ENCODE assay signal across 8 mouse cellular contexts in the genomic region with DNA sequence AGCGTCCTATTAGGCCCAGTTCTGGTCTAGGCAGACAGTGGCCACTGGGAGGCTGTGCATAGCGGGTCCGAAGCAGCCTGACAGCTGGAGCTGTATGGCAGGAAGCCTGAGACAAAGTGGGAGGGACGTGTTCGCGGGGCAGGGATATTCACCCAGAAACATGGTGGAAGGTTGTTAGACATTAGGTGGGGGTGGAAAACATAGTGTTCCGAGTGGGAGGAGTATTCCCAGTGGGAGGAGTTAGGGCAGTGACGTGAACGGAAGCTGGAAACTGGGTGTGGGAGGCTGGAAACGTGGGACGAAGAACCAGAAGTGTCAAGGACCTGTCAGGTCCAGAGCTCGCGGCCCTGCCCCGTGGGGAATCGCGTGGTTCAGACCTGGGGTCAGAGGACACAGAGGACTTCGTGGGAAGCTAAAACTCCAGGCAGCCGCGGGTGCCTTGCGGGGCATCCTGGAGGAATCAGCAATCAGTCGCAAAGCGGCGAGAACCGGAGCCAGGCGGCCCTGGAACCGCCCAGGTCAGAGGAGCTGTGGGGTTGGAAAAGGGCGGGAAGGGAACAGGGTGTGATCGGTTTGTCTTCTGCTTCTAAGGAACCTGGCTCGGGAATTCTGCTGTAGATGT. TPM values are rescaled to one million over a fixed set of nuclear protein-coding genes. Genes with fewer than 3 reads are reported as not detected.
DNase-seq lines count a peak whose midpoint lies in the region; ATAC-seq and TF ChIP-seq lines count a peak whose summit lies in the region.

A gene (plus strand): TSS at position 281 of the 622 bp plus-strand sequence.

- no peaks in the 10 kb centered on the region for H3K36me3 ChIP-seq in hindbrain, postnatal 0 days (ENCODE audit: insufficient read depth, low read length)
- H3K36me3 ChIP-seq in macrophage (ENCODE audit: inconsistent target) = peaks cover 6% of the 10 kb centered on the region

- intact Hi-C loops in left cerebral cortex, adult 2 months (cut with DNase I) = loop anchor here (2.0 to 10.0 kb wide), 2 partner anchors 34 to 622 kb away; a partner anchor contains a TSS

- H3K79me2 ChIP-seq in macrophage (ENCODE audit: inconsistent target) = peaks cover 34% of the 10 kb centered on the region

- WGBS in hindbrain, postnatal 0 days = 3% methylated on average over 29 of the region's 29 CpGs
- 2% methylated on average over 29 of the region's 29 CpGs for WGBS in macrophage (ENCODE audit: missing documents)

- no peaks in the 10 kb centered on the region for H3K9me3 ChIP-seq in hindbrain, postnatal 0 days (ENCODE audit: low read length)

- peak within 1 kb of the TSS; percentile 94 for H3K27ac ChIP-seq in hindbrain, postnatal 0 days
- peak within 1 kb of the TSS; percentile 91 for H3K27ac ChIP-seq in left cerebral cortex, adult 2 months
- H3K27ac ChIP-seq in macrophage = peak within 1 kb of the TSS; percentile 63

- H3K4me2 ChIP-seq in hindbrain, postnatal 0 days (ENCODE audit: low read depth, low read length) = peak within 1 kb of the TSS; percentile 68

- peak; percentile 44; the same call in 1 of the 2 replicates for TF ChIP-seq CTCF in hindbrain, postnatal 0 days (IDR thresholded peaks at IDR 0.05; ENCODE audit: low read depth)
- TF ChIP-seq CTCF in left cerebral cortex, adult 2 months (IDR thresholded peaks at IDR 0.05) = no peak

- H3K9ac ChIP-seq in hindbrain, postnatal 0 days (replicated peaks; ENCODE audit: low read length) = peak within 1 kb of the TSS; percentile 73

- peak within 1 kb of the TSS; percentile 74 for H3K4me3 ChIP-seq in hindbrain, postnatal 0 days (ENCODE audit: low read length)
- peak within 1 kb of the TSS; percentile 86 for H3K4me3 ChIP-seq in left cerebral cortex, adult 2 months
- peak within 1 kb of the TSS; percentile 53 for H3K4me3 ChIP-seq in macrophage (ENCODE audit: inconsistent target)

- ATAC-seq in hindbrain, postnatal 0 days = peak; percentile 97

- peak; percentile 88 to 96 for DNase-seq in adrenal gland, adult (ENCODE audit: inconsistent age in 2 of 2, low spot score in 1 of 2)
- peak; percentile 89 for DNase-seq in embryo, embryonic 10 days (ENCODE audit: low spot score)
- DNase-seq in gastrocnemius, adult 8-10 months (ENCODE audit: low spot score in 2 of 2) = peak; percentile 58 to 67
- peak; percentile 94 for DNase-seq in hindbrain, postnatal 0 days (ENCODE audit: low spot score)
- peak; percentile 78 for DNase-seq in left cerebral cortex, adult 2 months (ENCODE audit: extremely low spot score in 1 of 2, low spot score in 2 of 2)
- peak; percentile 86 for DNase-seq in right cerebral cortex, adult 18-20 months
- DNase-seq in urinary bladder, adult 2 months (ENCODE audit: low spot score) = peak; percentile 45

- peaks cover 11% of the 10 kb centered on the region; the same call in 1 of the 2 replicates for H3K4me1 ChIP-seq in hindbrain, postnatal 0 days (ENCODE audit: insufficient read depth, low read length)

- H3K27me3 ChIP-seq in hindbrain, postnatal 0 days (ENCODE audit: insufficient read depth, low read length) = no peaks in the 10 kb centered on the region

RNA-seq across cellular contexts. Expression of the gene that starts here (rescaled TPM):
- 1 to 10 TPM in 3 of 4 experiments, under 1 TPM in 1; 0.97 to 1.9 (median 1.6) TPM for total RNA-seq in gastrocnemius, adult 8-10 months (2022)
- 6.5 and 8.7 TPM in 2 replicates for total RNA-seq in hindbrain, postnatal 0 days (2014; rRNA removed)
- polyA plus RNA-seq in hindbrain, postnatal 0 days (2015; fragmentation: Nextera tagmentation; extraction: Ambion mirVana) = 13.2 and 15.5 TPM in 2 replicates
- total RNA-seq in left cerebral cortex, adult 2 months (2021) = 10 to 100 TPM in 1 of 2 experiments, 1 to 10 TPM in 1; 9.8 to 18.1 TPM
- 10 to 100 TPM in 24 of 26 experiments, 1 to 10 TPM in 2; 4.2 to 34.9 (median 17.9) TPM for total RNA-seq in macrophage (2018; cell fraction: chromatin; rRNA removed)
- total RNA-seq in macrophage (2018; cell fraction: cytosol; rRNA removed) = 1 to 10 TPM; 2.5 to 7.8 (median 5.3) TPM
- 10 to 100 TPM in 25 of 26 experiments, 1 to 10 TPM in 1; 9.8 to 33.5 (median 16.8) TPM for total RNA-seq in macrophage (2018; cell fraction: nucleus; rRNA removed)
- polyA plus RNA-seq in macrophage (2018) = 5.0 to 9.7 TPM (median 7.9 TPM) in 3 replicates
- polyA plus RNA-seq in urinary bladder, adult 2 months (2012; rRNA removed) = 8.5 and 9.8 TPM in 2 replicates

Comparison
In these comparisons a context has a peak if more than half of its experiments do, and no peak if none do; other contexts are left out.
1. Peak in every context shown above with its lines: DNase-seq, ATAC-seq, H3K4me3 ChIP-seq and H3K27ac ChIP-seq.